Mouse (Mus musculus) E14TG2a.4 (cell line): ENCODE measurements around the gene Fam83e.

Experiments used
- CTCF ChIP-seq: conservative IDR thresholded peaks from 2 replicates; pipeline ENCODE4 v1.5.1; 2014; ENCODE audit warnings: low read length
- NANOG ChIP-seq: IDR thresholded peaks from 2 replicates; pipeline ENCODE4 v1.6.1; 2014; ENCODE audit warnings: borderline replicate concordance, low read length, mixed read lengths
- POU5F1 ChIP-seq: IDR thresholded peaks from 2 replicates; pipeline ENCODE4 v1.6.1; 2014; ENCODE audit warnings: low read length, borderline replicate concordance

DNA sequence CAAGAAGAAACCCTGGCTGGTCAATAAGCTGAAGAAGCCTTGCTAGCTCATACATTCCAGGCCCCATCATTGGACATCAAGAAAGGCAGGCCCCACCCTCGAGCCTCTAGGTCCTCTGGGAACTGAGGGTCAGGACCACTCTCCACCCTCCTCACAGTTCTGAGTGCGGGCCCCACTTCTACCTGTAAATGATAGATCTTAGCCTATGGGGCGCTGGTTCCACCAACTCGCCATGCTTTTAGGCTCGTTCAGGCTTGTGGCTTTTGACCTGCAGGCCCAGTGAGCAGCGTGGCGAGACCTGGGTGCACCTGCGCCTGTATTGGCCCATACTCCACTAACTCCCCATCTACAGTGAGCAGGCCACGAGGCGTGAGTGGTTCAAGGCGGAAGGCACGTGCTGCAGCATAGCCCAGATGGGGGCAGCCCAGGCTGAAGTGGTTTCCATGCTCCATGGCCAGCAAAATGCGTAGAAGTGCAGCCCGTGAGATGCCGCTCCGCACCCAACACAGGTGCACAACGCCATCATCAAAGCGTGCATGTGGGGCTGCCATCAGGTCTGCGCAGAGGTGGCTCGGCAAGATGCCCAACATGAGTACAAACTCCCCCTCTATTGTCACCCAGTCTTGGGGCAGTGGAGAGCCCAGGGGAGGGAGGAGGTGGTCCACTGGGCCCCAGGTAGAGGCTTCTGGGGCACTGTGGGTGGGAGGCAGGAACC lies 10.4 kb upstream of the Fam83e start:
- no peak for TF ChIP-seq CTCF
- no peak for TF ChIP-seq POU5F1
- TF ChIP-seq NANOG = no peak
